Mouse (Mus musculus) T-helper 1 cell (primary cell): ENCODE results near the gene Tbx18.

Source experiments
- in situ Hi-C: fragments of 300-600 bp; cut with MboI, MseI; formaldehyde crosslinking; loops from one replicate; pipeline ENCODE4 v1.15.1; 2025; ENCODE audit warnings: high pct_unique_total_duplicates

Gene Tbx18

GRCm38 (mm10) chr9:87730961-87731535 lies at the start of gene Tbx18:
Tbx18 (minus strand) TSS chr9:87731260.
- in situ Hi-C loops = loop anchor here (25.0 kb wide), 1 partner anchor 831 kb away; no protein-coding TSS in a partner anchor

GRCm38 (mm10) chr9:87773951-87774350 lies 42.9 kb upstream of the Tbx18 start:
- in situ Hi-C loops = no loop called here

GRCm38 (mm10) chr9:87755621-87756020 lies 24.6 kb upstream of the Tbx18 start:
- in situ Hi-C loops = no loop called here

- in situ Hi-C loops = loop anchor here (25.0 kb wide), 1 partner anchor 821 kb away; no protein-coding TSS in a partner anchor
Measured at GRCm38 (mm10) chr9:87741599-87741998, 10.5 kb upstream of the Tbx18 start.

- in situ Hi-C loops = loop anchor here (25.0 kb wide), 1 partner anchor 822 kb away; no protein-coding TSS in a partner anchor
Measured at GRCm38 (mm10) chr9:87740667-87741066, 9.6 kb upstream of the Tbx18 start.

DNA sequence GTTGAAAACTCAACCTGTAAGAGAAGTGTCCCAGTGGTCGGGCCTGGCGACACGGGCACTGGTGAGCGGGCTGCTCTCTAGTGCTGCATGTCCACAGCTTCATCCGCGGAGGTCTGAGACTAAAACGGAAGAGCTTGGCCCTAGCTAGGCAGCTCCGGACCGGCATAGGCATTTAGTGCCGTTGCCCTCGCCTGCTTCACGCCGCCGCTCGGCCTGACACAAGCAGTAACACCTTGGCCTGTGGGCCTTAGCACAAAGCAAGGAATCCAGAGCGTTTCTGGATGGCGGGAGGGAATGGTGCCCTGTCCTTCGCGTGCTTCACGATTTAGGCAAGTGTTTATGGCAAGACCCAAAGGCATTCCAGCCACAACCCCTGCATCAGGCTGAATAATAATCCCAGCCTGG lies 9.2 kb upstream of the Tbx18 start:
- in situ Hi-C loops = loop anchor here (25.0 kb wide), 1 partner anchor 822 kb away; no protein-coding TSS in a partner anchor

DNA sequence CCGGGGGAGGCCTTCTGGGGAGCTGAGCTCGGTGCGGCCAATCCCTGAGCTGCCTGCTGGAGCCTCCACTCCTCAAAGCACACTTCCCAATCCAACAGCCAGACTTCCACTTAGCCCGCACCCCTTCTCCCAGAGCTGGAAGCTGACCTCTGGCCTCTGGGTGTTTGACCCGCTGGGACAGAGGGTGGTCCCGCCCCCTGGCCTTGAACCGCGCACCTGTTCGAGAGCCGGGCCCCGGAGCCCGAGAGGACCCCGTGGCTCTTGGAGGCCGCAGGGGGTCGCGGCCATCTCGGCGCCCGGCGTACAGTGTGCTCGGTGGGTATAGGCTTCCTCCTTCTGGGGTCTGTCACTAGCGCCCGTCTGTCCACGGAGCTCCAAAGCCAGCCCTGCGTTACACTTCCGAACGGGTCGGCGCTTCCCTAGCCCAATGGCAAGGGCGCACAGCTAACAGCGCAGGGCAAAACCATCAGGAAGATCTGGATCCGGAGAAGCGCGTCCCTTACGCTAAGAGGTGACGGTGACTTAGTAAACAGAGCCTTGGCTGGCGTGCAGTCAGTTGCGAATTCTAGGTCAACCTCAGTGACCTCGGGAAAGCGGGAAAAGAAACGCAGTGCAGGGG lies 8.6 kb upstream of the Tbx18 start:
- in situ Hi-C loops = loop anchor here (25.0 kb wide), 1 partner anchor 823 kb away; no protein-coding TSS in a partner anchor

GRCm38 (mm10) chr9:87738766-87739542 lies 7.9 kb upstream of the Tbx18 start:
- in situ Hi-C loops = loop anchor here (25.0 kb wide), 1 partner anchor 823 kb away; no protein-coding TSS in a partner anchor

GRCm38 (mm10) chr9:87738123-87738522 lies 7.1 kb upstream of the Tbx18 start:
- in situ Hi-C loops = loop anchor here (25.0 kb wide), 1 partner anchor 824 kb away; no protein-coding TSS in a partner anchor

GRCm38 (mm10) chr9:87737271-87737670 lies 6.2 kb upstream of the Tbx18 start:
- in situ Hi-C loops = loop anchor here (25.0 kb wide), 1 partner anchor 825 kb away; no protein-coding TSS in a partner anchor

GRCm38 (mm10) chr9:87735046-87735445 lies 4.0 kb upstream of the Tbx18 start:
- in situ Hi-C loops = loop anchor here (25.0 kb wide), 1 partner anchor 827 kb away; no protein-coding TSS in a partner anchor

GRCm38 (mm10) chr9:87734631-87735030 lies 3.6 kb upstream of the Tbx18 start:
- in situ Hi-C loops = loop anchor here (25.0 kb wide), 1 partner anchor 828 kb away; no protein-coding TSS in a partner anchor

DNA sequence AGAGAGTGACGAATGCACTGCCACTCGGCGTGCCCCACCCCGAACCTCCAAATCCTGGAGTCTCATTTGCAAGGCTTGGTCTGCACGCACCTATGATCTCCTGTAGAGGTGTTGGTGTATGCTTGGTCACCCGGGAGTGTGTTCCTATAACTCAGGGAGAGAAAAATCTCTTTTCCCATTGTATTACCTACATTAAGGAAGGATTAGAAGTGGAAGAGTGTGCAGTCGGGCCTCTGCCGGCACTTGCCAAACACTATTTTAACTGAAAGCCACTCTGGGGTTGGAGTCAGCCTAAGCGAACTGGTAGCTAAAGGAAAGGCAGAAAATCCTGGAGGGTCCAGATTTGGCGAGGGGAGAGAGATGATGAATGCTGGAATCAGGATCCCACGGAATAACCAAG lies 2.7 kb upstream of the Tbx18 start:
- in situ Hi-C loops = loop anchor here (25.0 kb wide), 1 partner anchor 829 kb away; no protein-coding TSS in a partner anchor

DNA sequence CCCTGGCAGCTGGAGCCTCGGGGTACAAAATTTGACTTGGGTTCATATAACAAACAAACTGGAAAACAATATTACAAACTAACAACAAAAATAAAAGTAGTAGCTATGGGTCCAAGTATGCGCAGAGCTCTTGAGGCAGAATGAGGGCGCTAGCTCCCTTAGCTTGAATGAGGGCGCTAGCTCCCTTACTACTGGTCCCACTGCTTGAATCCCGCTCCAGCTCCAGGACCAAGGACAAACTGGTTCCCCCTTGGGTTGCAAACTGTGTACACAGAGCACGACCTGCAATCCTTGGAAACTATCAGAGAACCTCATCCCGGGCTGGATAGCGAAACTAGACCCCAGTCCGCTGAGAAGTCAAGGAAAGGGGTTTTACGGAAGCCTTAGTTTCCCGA lies 2.2 kb upstream of the Tbx18 start:
- in situ Hi-C loops = loop anchor here (25.0 kb wide), 1 partner anchor 829 kb away; no protein-coding TSS in a partner anchor

GRCm38 (mm10) chr9:87732416-87733235 lies 1.6 kb upstream of the Tbx18 start:
- in situ Hi-C loops = loop anchor here (25.0 kb wide), 1 partner anchor 830 kb away; no protein-coding TSS in a partner anchor

DNA sequence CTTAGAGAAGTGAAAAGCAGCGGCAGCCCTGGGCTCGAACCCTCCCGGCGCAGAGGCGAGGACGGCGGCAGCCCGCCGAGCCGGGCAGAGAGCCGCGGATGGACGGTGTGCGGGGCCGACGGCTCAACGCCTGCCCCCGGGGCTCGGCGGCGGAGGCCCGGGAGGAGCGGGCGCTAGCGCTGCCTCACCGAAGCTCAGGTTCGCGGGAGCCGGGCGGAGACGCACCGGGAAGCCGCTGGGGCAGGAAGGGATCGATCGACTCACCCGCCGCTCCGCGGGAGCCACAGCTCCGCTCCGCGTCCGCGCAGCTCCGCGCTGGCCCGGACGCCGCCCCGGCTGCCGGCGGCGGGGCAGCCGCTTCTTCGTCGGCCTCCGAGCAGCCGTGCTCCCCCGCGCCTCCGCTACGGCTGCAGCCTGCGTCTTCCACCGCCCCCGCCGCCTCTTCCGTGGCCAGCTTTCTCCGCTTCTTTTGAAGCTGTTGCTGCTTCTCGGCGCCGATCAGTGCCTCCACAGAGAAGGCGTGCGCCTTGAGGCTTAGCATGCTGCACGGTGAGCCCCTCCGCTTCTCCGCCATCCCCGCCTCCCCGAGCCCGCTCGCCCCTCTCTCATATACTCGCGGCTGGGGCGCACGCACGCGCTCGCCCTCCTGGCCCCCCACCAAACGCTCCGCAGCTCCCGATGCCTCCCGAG lies 644 bp downstream of the Tbx18 start:
- in situ Hi-C loops = loop anchor here (25.0 kb wide), 1 partner anchor 832 kb away; no protein-coding TSS in a partner anchor

DNA sequence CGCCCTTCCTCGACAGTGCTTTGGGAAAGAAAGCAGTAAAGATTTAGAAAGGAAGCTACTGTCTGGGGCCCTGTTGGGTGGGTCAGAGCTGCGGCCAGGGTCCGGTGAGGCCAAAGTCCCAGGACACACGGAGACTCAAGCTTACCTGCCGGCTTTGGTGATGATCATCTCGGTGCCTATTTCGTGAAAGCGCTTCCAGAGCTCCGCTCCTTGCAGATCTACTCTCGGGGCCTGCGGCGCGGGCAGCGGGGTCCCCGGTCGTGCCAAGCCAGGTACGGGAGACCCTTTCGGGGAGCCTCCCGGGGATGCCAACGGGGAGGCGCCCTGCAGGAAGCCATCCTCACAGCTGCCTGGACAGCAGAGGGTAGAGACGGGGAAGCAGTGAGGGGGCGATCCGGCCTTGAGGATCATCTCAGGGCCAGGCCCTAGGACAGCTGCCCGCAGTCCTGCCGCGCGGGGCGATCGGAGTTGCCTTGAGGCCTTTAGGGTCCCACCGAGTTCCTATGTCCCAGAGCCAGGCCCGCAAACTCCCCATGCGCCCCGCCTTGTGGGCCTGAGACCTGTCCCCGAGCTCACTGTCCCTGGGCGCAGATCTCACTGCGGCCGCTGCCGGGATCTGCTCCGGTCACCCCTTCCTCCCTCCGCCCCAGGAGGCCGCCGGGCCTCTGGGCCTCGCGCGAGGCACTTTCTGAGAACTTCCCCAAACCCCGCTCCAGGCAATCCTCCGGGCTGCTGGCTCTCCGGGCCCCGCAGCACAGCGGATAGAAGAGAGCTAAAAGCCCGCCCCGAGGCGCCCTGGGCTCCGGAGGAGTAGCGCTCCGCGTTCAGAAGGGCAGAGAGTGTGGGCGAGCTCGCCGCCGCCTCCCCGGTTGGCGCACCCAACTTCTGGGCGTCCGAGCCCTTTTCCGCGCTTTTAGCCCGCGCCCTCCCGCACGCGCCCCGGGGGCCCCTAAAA lies 1.5 kb downstream of the Tbx18 start:
- in situ Hi-C loops = loop anchor here (10.0 to 25.0 kb wide), 2 partner anchors 495 to 833 kb away; no protein-coding TSS in a partner anchor

- in situ Hi-C loops = loop anchor here (10.0 to 25.0 kb wide), 2 partner anchors 497 to 834 kb away; no protein-coding TSS in a partner anchor
Measured at GRCm38 (mm10) chr9:87728107-87728506, 3.0 kb downstream of the Tbx18 start.
